Comparison of ENCODE assay signal across 8 mouse cellular contexts in the genomic region with DNA sequence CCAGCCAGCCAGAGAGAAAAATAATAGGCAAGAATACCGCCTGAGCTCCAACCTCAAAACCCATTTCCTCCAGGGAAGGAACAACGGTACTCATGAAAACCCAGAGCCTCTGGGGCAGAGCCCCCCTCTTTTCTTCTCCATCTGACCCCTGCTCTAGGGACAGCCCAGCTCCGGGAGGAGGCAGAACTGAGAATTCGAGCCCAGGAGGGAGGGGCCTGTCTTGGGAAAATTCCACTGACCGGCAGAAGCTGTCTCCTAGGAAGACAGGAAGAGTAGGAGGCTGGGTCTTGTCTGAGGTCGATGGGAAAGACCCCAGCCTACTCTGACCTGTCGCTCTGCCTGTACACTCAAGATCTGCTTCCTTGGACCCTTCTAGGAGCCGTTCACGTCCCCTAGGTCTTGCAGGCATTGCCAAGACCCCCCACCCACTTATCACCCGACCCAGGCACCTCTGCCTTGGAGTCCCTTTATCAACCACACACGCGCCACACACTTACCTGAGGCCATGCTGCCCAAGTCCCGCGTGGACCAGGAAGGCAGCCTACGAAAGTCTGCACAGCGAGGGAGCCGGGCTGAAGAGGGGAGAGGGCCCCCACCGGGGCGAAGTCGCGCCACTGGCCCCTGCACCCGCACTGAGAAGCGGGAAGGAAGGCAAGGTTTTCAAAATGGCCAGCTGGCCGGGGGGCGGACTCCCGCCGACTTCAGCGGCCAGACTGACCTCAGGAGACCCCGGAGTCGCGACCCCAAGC. TPM values are rescaled to one million over a fixed set of nuclear protein-coding genes. Genes with fewer than 3 reads are reported as not detected.
DNase-seq lines count a peak whose midpoint lies in the region; ATAC-seq and TF ChIP-seq lines count a peak whose summit lies in the region.

No protein-coding gene starts in this region.

- H3K4me1 ChIP-seq in E14TG2a.4 (replicated peaks; ENCODE audit: low read depth, low read length) = peaks cover 90% of the 10 kb centered on the region
- peaks cover 37% of the 10 kb centered on the region for H3K4me1 ChIP-seq in heart, postnatal 0 days (ENCODE audit: control insufficient read depth, insufficient read depth)
- peaks cover 32% of the 10 kb centered on the region for H3K4me1 ChIP-seq in neural tube, embryonic 14.5 days (ENCODE audit: control insufficient read depth, insufficient read depth, low read length)

- ATAC-seq in heart, postnatal 0 days (ENCODE audit: insufficient read depth, low read depth) = peak; percentile 72
- ATAC-seq in neural tube, embryonic 14.5 days (ENCODE audit: low read depth) = peak; percentile 62

- peak; percentile 50 to 76 for DNase-seq in adrenal gland, postnatal 4 days (ENCODE audit: low spot score in 2 of 2)
- DNase-seq in fibroblast of lung, adult 2 months (ENCODE audit: low read depth) = peak; percentile 86
- DNase-seq in heart, postnatal 0 days (ENCODE audit: low spot score) = peak; percentile 73
- peak; percentile 93 for DNase-seq in kidney, postnatal 14 days
- peak; percentile 87 to 90 for DNase-seq in lung, adult 18-20 months
- peak; percentile 84 to 86 for DNase-seq in urinary bladder, postnatal 36 days (ENCODE audit: low spot score in 2 of 2)

- H3K9ac ChIP-seq in heart, postnatal 0 days (replicated peaks; ENCODE audit: low read depth, low read length) = peak overlapping the region; percentile 53
- peak overlapping the region; percentile 59 for H3K9ac ChIP-seq in neural tube, embryonic 14.5 days (replicated peaks; ENCODE audit: low read depth, low read length)

- H3K36me3 ChIP-seq in E14TG2a.4 (ENCODE audit: insufficient read depth, low read length) = peaks cover 17% of the 10 kb centered on the region
- H3K36me3 ChIP-seq in heart, postnatal 0 days (replicated peaks; ENCODE audit: control insufficient read depth, insufficient read depth, low read length) = no peaks in the 10 kb centered on the region
- no peaks in the 10 kb centered on the region for H3K36me3 ChIP-seq in neural tube, embryonic 14.5 days (ENCODE audit: control insufficient read depth, insufficient read depth, low read length)

- peak overlapping the region; percentile 86 for H3K27ac ChIP-seq in heart, postnatal 0 days (ENCODE audit: low read depth)
- peak overlapping the region; percentile 79 for H3K27ac ChIP-seq in neural tube, embryonic 14.5 days (ENCODE audit: low read depth, low read length)

- no peak for TF ChIP-seq EP300 in heart, postnatal 0 days (IDR thresholded peaks at IDR 0.05; ENCODE audit: low read depth)

- under 1% methylated on average over 28 of the region's 31 CpGs for WGBS in heart, postnatal 0 days
- under 1% methylated on average over 31 of the region's 31 CpGs for WGBS in neural tube, embryonic 14.5 days

- H3K4me2 ChIP-seq in heart, postnatal 0 days (ENCODE audit: low read depth, low read length) = peak overlapping the region; percentile 98
- peak overlapping the region; percentile 99 for H3K4me2 ChIP-seq in neural tube, embryonic 14.5 days (ENCODE audit: low read depth, low read length)

- no peaks in the 10 kb centered on the region for H3K9me3 ChIP-seq in E14TG2a.4 (ENCODE audit: low read length)
- no peaks in the 10 kb centered on the region for H3K9me3 ChIP-seq in heart, postnatal 0 days (replicated peaks; ENCODE audit: control insufficient read depth, low read length)
- no peaks in the 10 kb centered on the region for H3K9me3 ChIP-seq in neural tube, embryonic 14.5 days (ENCODE audit: control insufficient read depth, low read length)

- H3K4me3 ChIP-seq in E14TG2a.4 (replicated peaks; ENCODE audit: low read length) = peak overlapping the region; percentile 95
- H3K4me3 ChIP-seq in heart, postnatal 0 days (ENCODE audit: low read depth, low read length) = peak overlapping the region; percentile 58
- peak overlapping the region; percentile 55 for H3K4me3 ChIP-seq in neural tube, embryonic 14.5 days (ENCODE audit: low read depth, low read length)

- no peak for TF ChIP-seq CTCF in E14TG2a.4 (conservative IDR thresholded peaks at IDR 0.05; ENCODE audit: low read length)
- TF ChIP-seq CTCF in heart, postnatal 0 days (IDR thresholded peaks at IDR 0.05; ENCODE audit: low read depth) = no peak

- no peaks in the 10 kb centered on the region for H3K27me3 ChIP-seq in E14TG2a.4 (ENCODE audit: insufficient read depth, low read length)
- no peaks in the 10 kb centered on the region for H3K27me3 ChIP-seq in heart, postnatal 0 days (ENCODE audit: control insufficient read depth, insufficient read depth, low read length)
- H3K27me3 ChIP-seq in neural tube, embryonic 14.5 days (ENCODE audit: control insufficient read depth, insufficient read depth, low read length) = no peaks in the 10 kb centered on the region

RNA-seq across cellular contexts. Expression of gene Ampd2, which starts 0.6 kb away (rescaled TPM):
- 100 to 1,000 TPM; 101 to 109 TPM for total RNA-seq in adrenal gland, postnatal 4 days (2021)
- 17.3 and 77.9 TPM in 2 replicates for total RNA-seq in heart, postnatal 0 days (2014; rRNA removed; ENCODE audit: low replicate concordance)
- polyA plus RNA-seq in heart, postnatal 0 days (2015; fragmentation: Nextera tagmentation; extraction: Ambion mirVana) = 12.7 and 12.8 TPM in 2 replicates
- 51.7 and 53.5 TPM in 2 replicates for polyA plus RNA-seq in neural tube, embryonic 14.5 days (2014; fragmentation: Nextera tagmentation; extraction: Ambion mirVana)

RNA-seq across cellular contexts. Expression of gene Gnat2, which starts 6.7 kb away (rescaled TPM):
- total RNA-seq in adrenal gland, postnatal 4 days (2021) = 1 to 10 TPM; 3.9 to 4.1 TPM
- 0.19 TPM in 1 of 2 replicates, not detected in the other for total RNA-seq in heart, postnatal 0 days (2014; rRNA removed; ENCODE audit: low replicate concordance)
- polyA plus RNA-seq in heart, postnatal 0 days (2015; fragmentation: Nextera tagmentation; extraction: Ambion mirVana) = 0.45 and 1.1 TPM in 2 replicates
- polyA plus RNA-seq in neural tube, embryonic 14.5 days (2014; fragmentation: Nextera tagmentation; extraction: Ambion mirVana) = 0.24 TPM in 1 of 2 replicates, not detected in the other

RNA-seq across cellular contexts. Expression of gene Gstm4, which starts 41.2 kb away (rescaled TPM):
- 10 to 100 TPM; 15.6 to 16.5 TPM for total RNA-seq in adrenal gland, postnatal 4 days (2021)
- total RNA-seq in heart, postnatal 0 days (2014; rRNA removed; ENCODE audit: low replicate concordance) = 3.6 and 10.9 TPM in 2 replicates
- 17.6 and 17.9 TPM in 2 replicates for polyA plus RNA-seq in heart, postnatal 0 days (2015; fragmentation: Nextera tagmentation; extraction: Ambion mirVana)
- 17.7 and 18.6 TPM in 2 replicates for polyA plus RNA-seq in neural tube, embryonic 14.5 days (2014; fragmentation: Nextera tagmentation; extraction: Ambion mirVana)

Comparison
In these comparisons a context has a peak if more than half of its experiments do, and no peak if none do; other contexts are left out.
1. Peak in every context shown above with its lines: DNase-seq, ATAC-seq, H3K4me3 ChIP-seq and H3K27ac ChIP-seq.